Mouse (Mus musculus) neural tube, embryonic 13.5 days (tissue): ENCODE data around the gene Atmin. TPM values are rescaled to one million over a fixed set of nuclear protein-coding genes. Genes with fewer than 3 reads are reported as not detected.

ENCODE experiments used
- ATAC-seq: fragments of 200-750 bp; cut with Nextera tagmentation; 2 replicates; pipeline ENCODE4 v1.8.0; 2017; ENCODE audit warnings: low read depth, mild to moderate bottlenecking, moderate TSS enrichment, moderate library complexity
- H3K27ac ChIP-seq: fragments of 300-500 bp; sonication (generic); replicated peaks from 2 replicates; pipeline ENCODE4 v1.5.1; 2015; ENCODE audit warnings: moderate library complexity, mild to moderate bottlenecking, inconsistent platforms
- H3K27me3 ChIP-seq: fragments of 300-500 bp; sonication (generic); 2 replicates; pipeline ENCODE4 v1.6.1; 2015; ENCODE audit warnings: mild to moderate bottlenecking, inconsistent platforms
- H3K36me3 ChIP-seq: fragments of 300-500 bp; sonication (generic); 2 replicates; pipeline ENCODE4 v1.6.1; 2015; ENCODE audit warnings: mild to moderate bottlenecking, inconsistent platforms
- H3K4me1 ChIP-seq: fragments of 300-500 bp; sonication (generic); replicated peaks from 2 replicates; pipeline ENCODE4 v1.6.1; 2015; ENCODE audit warnings: inconsistent platforms
- H3K4me2 ChIP-seq: fragments of 300-500 bp; sonication (generic); 2 replicates; pipeline ENCODE4 v1.6.1; 2015; ENCODE audit warnings: inconsistent platforms, mild to moderate bottlenecking, moderate library complexity
- H3K4me3 ChIP-seq: fragments of 300-500 bp; sonication (generic); 2 replicates; pipeline ENCODE4 v1.5.1; 2015; ENCODE audit warnings: mild to moderate bottlenecking, inconsistent platforms
- H3K9ac ChIP-seq: fragments of 300-500 bp; sonication (generic); 2 replicates; pipeline ENCODE4 v1.6.1; 2015; ENCODE audit warnings: moderate library complexity, mild to moderate bottlenecking, inconsistent platforms
- H3K9me3 ChIP-seq: fragments of 300-500 bp; sonication (generic); 2 replicates; pipeline ENCODE4 v1.6.1; 2016; ENCODE audit warnings: inconsistent platforms
- WGBS: fragments of 180-500 bp; shearing (Covaris S2); methylation state at CpG from one replicate; pipeline ENCODE4 v1.1.7; 2015; 5-methylcytosine and 5-hydroxymethylcytosine counted together
- polyA plus RNA-seq: library from polyadenylated mRNA; unstranded; fragments of >200 nt; fragmentation: Nextera tagmentation; extraction: Ambion mirVana; gene quantifications from 2 replicates; pipeline ENCODE4 v1.2.1, GENCODE M21; 2015

Atmin gene
- polyA plus RNA-seq, 1 experiment from 2014 or later = 21.4 TPM

- Histone ChIP-seq H3K9me3 (no peaks in the 10 kb centered on the region), H3K9ac (no peak overlapping the region), H3K4me2 (no peak overlapping the region), H3K4me3 (no peak overlapping the region), H3K27ac (no peak overlapping the region), H3K27me3 (no peaks in the 10 kb centered on the region), H3K4me1 (no peaks in the 10 kb centered on the region), H3K36me3 (peaks cover 17% of the 10 kb centered on the region; the same call in 1 of the 2 replicates)
- 93% methylated on average over 4 of the region's 4 CpGs for WGBS
- ATAC-seq = no peak
Observed at GRCm38 (mm10) chr8:116934976-116935375, 8.2 kb upstream of the Atmin start.

GRCm38 (mm10) chr8:116935506-116935905, 7.7 kb upstream of the Atmin start:
- Histone ChIP-seq H3K36me3 (peaks cover 17% of the 10 kb centered on the region; the same call in 1 of the 2 replicates), H3K4me3 (no peak overlapping the region), H3K27me3 (no peaks in the 10 kb centered on the region), H3K9ac (no peak overlapping the region), H3K4me2 (no peak overlapping the region), H3K27ac (no peak overlapping the region), H3K9me3 (no peaks in the 10 kb centered on the region), H3K4me1 (no peaks in the 10 kb centered on the region)
- ATAC-seq = no peak
- WGBS = 52% methylated on average over 6 of the region's 6 CpGs

GRCm38 (mm10) chr8:116942284-116943058, 722 bp upstream of the Atmin start:
- Histone ChIP-seq H3K9ac (no peak overlapping the region), H3K36me3 (no peaks in the 10 kb centered on the region), H3K4me1 (peaks cover 26% of the 10 kb centered on the region), H3K4me3 (no peak overlapping the region), H3K27me3 (no peaks in the 10 kb centered on the region), H3K9me3 (no peaks in the 10 kb centered on the region), H3K4me2 (peak overlapping the region; percentile 96), H3K27ac (no peak overlapping the region)
- 79% methylated on average over 12 of the region's 12 CpGs for WGBS
- ATAC-seq = 0 out of 2 replicates have a peak, but pooled peaks have one; percentile 18

GRCm38 (mm10) chr8:116943555-116944384, 577 bp downstream of the Atmin start:
- WGBS = under 1% methylated on average over 62 of the region's 62 CpGs
- H3K27ac ChIP-seq = peak overlapping the region; percentile 68
- H3K4me3 ChIP-seq = peak overlapping the region; percentile 96
- H3K9ac ChIP-seq = peak overlapping the region; percentile 92
- no peaks in the 10 kb centered on the region for H3K36me3 ChIP-seq
- H3K4me1 ChIP-seq = peaks cover 26% of the 10 kb centered on the region
- peak overlapping the region; percentile 96 for H3K4me2 ChIP-seq
- no peaks in the 10 kb centered on the region for H3K27me3 ChIP-seq
- H3K9me3 ChIP-seq = no peaks in the 10 kb centered on the region
- ATAC-seq = peak; percentile 81

GRCm38 (mm10) chr8:116944385-116944696, 1.1 kb downstream of the Atmin start:
- 19% methylated on average over 4 of the region's 4 CpGs for WGBS
- H3K27me3 ChIP-seq = no peaks in the 10 kb centered on the region
- H3K4me3 ChIP-seq = peak overlapping the region; percentile 96
- ATAC-seq = no peak
- no peaks in the 10 kb centered on the region for H3K36me3 ChIP-seq
- no peaks in the 10 kb centered on the region for H3K9me3 ChIP-seq
- peak overlapping the region; percentile 96 for H3K4me2 ChIP-seq
- no peak overlapping the region for H3K27ac ChIP-seq
- peak overlapping the region; percentile 92 for H3K9ac ChIP-seq
- H3K4me1 ChIP-seq = peaks cover 26% of the 10 kb centered on the region

- Histone ChIP-seq H3K4me2 (0 out of 2 replicates have a peak overlapping the region, but pooled peaks have one; percentile 96), H3K4me3 (no peak overlapping the region), H3K9me3 (no peaks in the 10 kb centered on the region), H3K4me1 (peaks cover 26% of the 10 kb centered on the region), H3K36me3 (no peaks in the 10 kb centered on the region), H3K27ac (no peak overlapping the region), H3K9ac (0 out of 2 replicates have a peak overlapping the region, but pooled peaks have one; percentile 92), H3K27me3 (no peaks in the 10 kb centered on the region)
- WGBS = 91% methylated on average over 9 of the region's 9 CpGs
- no peak for ATAC-seq
Observed at GRCm38 (mm10) chr8:116945169-116945910, 2.1 kb downstream of the Atmin start.

- WGBS = 89% methylated on average over 21 of the region's 21 CpGs
Observed at GRCm38 (mm10) chr8:116946268-116946838, 3.2 kb downstream of the Atmin start.

GRCm38 (mm10) chr8:116946851-116947250, 3.7 kb downstream of the Atmin start:
- Histone ChIP-seq H3K4me2 (no peak overlapping the region), H3K27me3 (no peaks in the 10 kb centered on the region), H3K27ac (no peak overlapping the region), H3K4me3 (no peak overlapping the region), H3K36me3 (no peaks in the 10 kb centered on the region), H3K9me3 (no peaks in the 10 kb centered on the region), H3K4me1 (peaks cover 26% of the 10 kb centered on the region), H3K9ac (no peak overlapping the region)
- ATAC-seq = no peak
- WGBS = 95% methylated on average over 6 of the region's 6 CpGs

More at GRCm38 (mm10) chr8:116946268-116946838, 3.2 kb downstream of the Atmin start:
- Histone ChIP-seq H3K9me3 (no peaks in the 10 kb centered on the region), H3K4me1 (peaks cover 26% of the 10 kb centered on the region), H3K4me3 (no peak overlapping the region), H3K9ac (no peak overlapping the region), H3K27ac (no peak overlapping the region), H3K36me3 (no peaks in the 10 kb centered on the region), H3K4me2 (no peak overlapping the region), H3K27me3 (no peaks in the 10 kb centered on the region)
- ATAC-seq = no peak

GRCm38 (mm10) chr8:116947589-116947988, 4.4 kb downstream of the Atmin start:
- H3K27ac ChIP-seq = no peak overlapping the region
- no peaks in the 10 kb centered on the region for H3K27me3 ChIP-seq
- H3K36me3 ChIP-seq = no peaks in the 10 kb centered on the region
- no peak for ATAC-seq
- 88% methylated on average over 7 of the region's 7 CpGs for WGBS
- H3K4me3 ChIP-seq = no peak overlapping the region
- H3K9ac ChIP-seq = no peak overlapping the region
- H3K9me3 ChIP-seq = no peaks in the 10 kb centered on the region
- H3K4me1 ChIP-seq = peaks cover 26% of the 10 kb centered on the region
- H3K4me2 ChIP-seq = no peak overlapping the region

- Histone ChIP-seq H3K27ac (no peak overlapping the region), H3K9ac (no peak overlapping the region), H3K4me2 (no peak overlapping the region), H3K4me1 (0 out of 2 replicates have a peak, but pooled peaks cover under 1% of the 10 kb centered on the region), H3K36me3 (peaks cover 36% of the 10 kb centered on the region), H3K9me3 (no peaks in the 10 kb centered on the region), H3K4me3 (no peak overlapping the region), H3K27me3 (no peaks in the 10 kb centered on the region)
- no peak for ATAC-seq
- 76% methylated on average over 5 of the region's 5 CpGs for WGBS
Observed at GRCm38 (mm10) chr8:116951369-116951768, 8.2 kb downstream of the Atmin start.

- no peaks in the 10 kb centered on the region for H3K4me1 ChIP-seq
- no peaks in the 10 kb centered on the region for H3K9me3 ChIP-seq
- H3K36me3 ChIP-seq = peaks cover 40% of the 10 kb centered on the region
- WGBS = 98% methylated on average over 2 of the region's 2 CpGs
- no peak for ATAC-seq
- H3K27me3 ChIP-seq = no peaks in the 10 kb centered on the region
- H3K4me3 ChIP-seq = no peak overlapping the region
- H3K27ac ChIP-seq = no peak overlapping the region
- no peak overlapping the region for H3K9ac ChIP-seq
- H3K4me2 ChIP-seq = no peak overlapping the region
Observed at GRCm38 (mm10) chr8:116951778-116952177, 8.6 kb downstream of the Atmin start.
